Mouse (Mus musculus) midbrain, embryonic 14.5 days (tissue): ENCODE data around the gene Ngrn. TPM values are rescaled to one million over a fixed set of nuclear protein-coding genes. Genes with fewer than 3 reads are reported as not detected.

Experiments used
- ATAC-seq: fragments of 200-750 bp; cut with Nextera tagmentation; 2 replicates; pipeline ENCODE4 v1.8.0; 2017; ENCODE audit warnings: moderate number of reproducible peaks, moderate library complexity; ENCODE audit not compliant: low FRiP score, low TSS enrichment
- DNase-seq: peaks from one replicate; pipeline ENCODE4 v3.0.0-alpha.2; 2015
- H3K27ac ChIP-seq: fragments of 300-500 bp; sonication (generic); replicated peaks from 2 replicates; pipeline ENCODE4 v1.5.1; 2014; ENCODE audit warnings: mild to moderate bottlenecking, low read depth, low read length, moderate library complexity
- H3K27me3 ChIP-seq: fragments of 300-500 bp; sonication (generic); 2 replicates; pipeline ENCODE4 v1.6.1; 2014; ENCODE audit warnings: low read length, control low read depth, mixed read lengths; ENCODE audit not compliant: control insufficient read depth, insufficient read depth
- H3K36me3 ChIP-seq: fragments of 300-500 bp; sonication (generic); 2 replicates; pipeline ENCODE4 v1.6.1; 2014; ENCODE audit warnings: low read length, control low read depth; ENCODE audit not compliant: control insufficient read depth, insufficient read depth
- H3K4me1 ChIP-seq: fragments of 300-500 bp; sonication (generic); 2 replicates; pipeline ENCODE4 v1.6.1; 2014; ENCODE audit warnings: mild to moderate bottlenecking, antibody characterized with exemption, low read length, control low read depth; ENCODE audit not compliant: control insufficient read depth, insufficient read depth
- H3K4me2 ChIP-seq: fragments of 300-500 bp; sonication (generic); 2 replicates; pipeline ENCODE4 v1.6.1; 2014; ENCODE audit warnings: mild to moderate bottlenecking, low read length, moderate library complexity
- H3K4me3 ChIP-seq: fragments of 300-500 bp; sonication (generic); replicated peaks from 2 replicates; pipeline ENCODE4 v1.5.1; 2014; ENCODE audit warnings: low read depth, low read length
- H3K9ac ChIP-seq: fragments of 300-500 bp; sonication (generic); replicated peaks from 2 replicates; pipeline ENCODE4 v1.6.1; 2014; ENCODE audit warnings: mild to moderate bottlenecking, low read length, moderate library complexity
- H3K9me3 ChIP-seq: fragments of 300-500 bp; sonication (generic); 2 replicates; pipeline ENCODE4 v1.6.1; 2016; ENCODE audit warnings: low read length, control low read depth, mixed read lengths; ENCODE audit not compliant: control insufficient read depth
- WGBS: fragments of 180-500 bp; shearing (Covaris S2); extraction: QIAGEN DNeasy Blood & Tissue Kit; methylation state at CpG from one replicate; pipeline ENCODE4 v1.1.7; 2014; 5-methylcytosine and 5-hydroxymethylcytosine counted together
- polyA plus RNA-seq: library from polyadenylated mRNA; unstranded; fragments of >200 nt; fragmentation: Nextera tagmentation; extraction: Ambion mirVana; gene quantifications from 2 replicates; pipeline ENCODE4 v1.2.1, GENCODE M21; 2014

The Ngrn gene
- polyA plus RNA-seq, 1 experiment from 2014 or later, result 70.8 TPM

DNA sequence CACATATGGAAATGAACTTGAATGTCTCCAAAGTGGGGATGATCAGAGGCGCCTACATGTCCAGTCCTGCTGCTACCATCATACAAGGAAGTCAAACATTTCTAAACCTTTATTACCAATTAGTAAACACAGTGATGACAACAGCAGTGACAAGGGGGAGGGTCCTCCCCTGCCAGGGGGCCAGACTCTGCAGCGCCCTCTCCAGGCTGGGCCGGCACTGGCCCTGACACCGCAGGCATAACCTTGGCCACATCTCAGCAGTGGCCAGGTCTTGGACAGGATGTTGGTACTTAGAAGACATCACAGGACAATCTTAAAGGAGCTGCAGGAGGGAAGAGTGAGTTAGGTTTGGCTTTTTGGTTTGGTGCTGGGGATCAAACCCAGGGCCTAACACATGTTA is 34.0 kb upstream of the Ngrn start:
- ATAC-seq (no peak), DNase-seq (no peak)
- no peak overlapping the region for H3K9ac ChIP-seq
- H3K27me3 ChIP-seq, result no peaks in the 10 kb centered on the region
- no peak overlapping the region for H3K4me2 ChIP-seq
- peaks cover 50% of the 10 kb centered on the region for H3K36me3 ChIP-seq
- 97% methylated on average over 4 of the region's 4 CpGs for WGBS
- no peaks in the 10 kb centered on the region for H3K9me3 ChIP-seq
- H3K27ac ChIP-seq, result no peak overlapping the region
- 0 out of 2 replicates have a peak, but pooled peaks cover 4% of the 10 kb centered on the region for H3K4me1 ChIP-seq
- no peak overlapping the region for H3K4me3 ChIP-seq

DNA sequence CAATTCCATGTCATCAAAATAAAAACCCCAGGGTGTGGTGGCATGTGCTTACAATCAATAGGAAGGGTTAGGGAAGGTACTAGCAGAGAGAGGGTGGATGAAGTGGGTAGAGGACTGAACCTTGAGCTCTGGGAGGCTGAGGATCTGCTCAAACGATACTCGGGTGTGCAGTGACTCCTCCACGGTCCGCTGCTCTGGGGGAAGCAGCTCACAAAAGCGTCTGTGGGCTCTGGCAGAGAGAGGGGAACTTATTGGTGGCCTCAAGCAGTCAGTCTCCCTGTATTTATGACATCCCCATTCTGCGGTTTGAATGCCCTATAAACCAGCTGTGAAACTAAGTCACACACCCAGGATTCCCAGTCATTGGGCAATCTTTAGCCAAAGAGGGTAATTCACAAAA is 30.8 kb upstream of the Ngrn start:
- peaks cover 22% of the 10 kb centered on the region for H3K36me3 ChIP-seq
- H3K9me3 ChIP-seq, result no peaks in the 10 kb centered on the region
- no peak overlapping the region for H3K4me2 ChIP-seq
- no peak overlapping the region for H3K9ac ChIP-seq
- no peak overlapping the region for H3K27ac ChIP-seq
- H3K27me3 ChIP-seq, result no peaks in the 10 kb centered on the region
- ATAC-seq (no peak), DNase-seq (no peak)
- H3K4me3 ChIP-seq, result no peak overlapping the region
- H3K4me1 ChIP-seq, result peaks cover 17% of the 10 kb centered on the region; the same call in 1 of the 2 replicates
- 38% methylated on average over 6 of the region's 6 CpGs for WGBS

DNA sequence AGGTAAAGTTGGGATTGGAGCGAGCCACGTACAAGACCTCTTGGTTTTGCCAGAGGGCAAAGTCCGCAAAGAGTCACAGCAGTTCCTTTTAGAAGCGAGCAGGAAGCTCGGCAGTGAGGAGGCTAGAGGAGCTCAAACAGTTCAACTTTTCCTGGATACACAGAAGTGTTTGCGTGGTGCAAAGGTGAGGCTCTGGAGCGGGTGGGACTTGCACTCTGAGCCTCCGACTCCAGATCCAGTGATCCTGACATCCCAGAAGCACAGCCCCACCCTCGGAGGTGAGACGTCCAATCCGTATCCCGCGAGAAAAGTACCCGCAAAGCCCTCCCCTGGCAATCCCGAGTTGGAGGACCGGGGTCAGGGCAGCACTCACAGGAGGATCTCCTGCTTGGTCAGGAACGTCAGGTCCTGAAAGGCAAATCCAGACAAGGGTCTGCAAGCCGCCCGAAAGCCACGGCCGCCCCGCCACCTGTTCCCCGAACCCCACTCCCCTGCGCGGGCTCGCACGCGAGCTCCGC is 29.0 kb upstream of the Ngrn start:
- H3K27me3 ChIP-seq, result no peaks in the 10 kb centered on the region
- H3K27ac ChIP-seq, result no peak overlapping the region
- peak overlapping the region; percentile 62 for H3K9ac ChIP-seq
- DNase-seq (no peak), ATAC-seq (no peak; the same call in 1 of the 2 replicates)
- H3K36me3 ChIP-seq, result peaks cover 5% of the 10 kb centered on the region
- peak overlapping the region; percentile 71 for H3K4me3 ChIP-seq
- WGBS, result under 1% methylated on average over 29 of the region's 29 CpGs
- no peaks in the 10 kb centered on the region for H3K9me3 ChIP-seq
- H3K4me1 ChIP-seq, result peaks cover 17% of the 10 kb centered on the region; the same call in 1 of the 2 replicates
- H3K4me2 ChIP-seq, result peak overlapping the region; percentile 93

DNA sequence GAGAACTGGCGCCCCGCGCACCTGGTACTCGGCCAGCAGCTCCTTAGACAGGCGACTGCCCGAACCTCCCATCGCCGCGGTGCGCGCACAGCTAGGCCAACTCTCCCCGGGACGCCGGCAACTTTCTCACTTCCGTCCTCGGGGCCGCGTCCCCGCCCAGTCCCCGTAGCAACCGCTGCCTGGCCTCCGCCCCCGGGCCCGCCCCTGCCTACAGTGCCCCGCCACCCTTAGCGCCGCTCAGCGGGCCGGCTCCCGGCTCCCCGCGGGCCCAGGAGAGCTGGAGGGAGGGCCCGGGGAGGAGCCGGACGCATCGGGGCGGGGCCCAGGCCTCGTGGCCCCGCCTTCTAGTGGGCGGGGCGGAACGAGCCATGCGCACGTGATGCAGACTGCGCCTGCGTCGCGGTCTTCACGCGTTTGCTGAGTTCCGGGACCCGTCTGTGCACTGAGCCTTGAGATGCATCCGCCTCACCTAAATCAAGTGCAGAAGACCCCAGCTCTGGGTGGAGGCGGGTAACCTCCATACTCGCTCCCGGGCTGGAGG is 28.5 kb upstream of the Ngrn start, which contains the start of the genes Cib1 and Gdpgp1:
Gene Cib1, minus strand, starts transcription at position 325 of the 541 bp plus-strand sequence.
Gene Gdpgp1, plus strand, starts transcription at position 377 of the 541 bp plus-strand sequence.
- peak within 1 kb of the TSS; percentile 57; the same call in 1 of the 2 replicates for H3K27ac ChIP-seq
- ATAC-seq, result peak; percentile 95
- H3K4me2 ChIP-seq, result peak within 1 kb of the TSS; percentile 93
- peak within 1 kb of the TSS; percentile 62 for H3K9ac ChIP-seq
- H3K27me3 ChIP-seq, result no peaks in the 10 kb centered on the region
- peak within 1 kb of the TSS; percentile 71 for H3K4me3 ChIP-seq
- peak; percentile 99 for DNase-seq
- H3K4me1 ChIP-seq, result peaks cover 17% of the 10 kb centered on the region; the same call in 1 of the 2 replicates
- peaks cover under 1% of the 10 kb centered on the region; the same call in 1 of the 2 replicates for H3K36me3 ChIP-seq
- no peaks in the 10 kb centered on the region for H3K9me3 ChIP-seq
- WGBS, result 0% methylated on average over 56 of the region's 56 CpGs

DNA sequence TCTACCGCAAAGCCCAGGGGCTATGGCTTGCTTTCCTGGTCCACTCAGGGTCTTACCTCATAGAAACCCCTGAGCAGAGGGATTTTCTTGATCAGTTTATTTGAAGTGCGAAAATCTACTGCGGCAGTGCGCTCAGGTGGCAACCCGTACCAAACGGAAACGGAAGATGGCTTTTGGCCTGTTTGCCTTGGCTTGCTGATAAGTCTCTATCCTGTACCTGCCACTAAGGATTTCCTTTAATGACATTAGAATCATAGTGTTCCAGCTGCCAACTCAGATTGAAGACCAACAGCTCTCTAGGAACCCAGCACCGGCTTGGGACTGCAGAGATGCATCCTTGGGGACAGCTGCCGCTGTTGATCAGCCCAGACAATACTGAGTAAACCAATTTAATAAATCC is 27.2 kb upstream of the Ngrn start:
- no peak overlapping the region for H3K9ac ChIP-seq

DNA sequence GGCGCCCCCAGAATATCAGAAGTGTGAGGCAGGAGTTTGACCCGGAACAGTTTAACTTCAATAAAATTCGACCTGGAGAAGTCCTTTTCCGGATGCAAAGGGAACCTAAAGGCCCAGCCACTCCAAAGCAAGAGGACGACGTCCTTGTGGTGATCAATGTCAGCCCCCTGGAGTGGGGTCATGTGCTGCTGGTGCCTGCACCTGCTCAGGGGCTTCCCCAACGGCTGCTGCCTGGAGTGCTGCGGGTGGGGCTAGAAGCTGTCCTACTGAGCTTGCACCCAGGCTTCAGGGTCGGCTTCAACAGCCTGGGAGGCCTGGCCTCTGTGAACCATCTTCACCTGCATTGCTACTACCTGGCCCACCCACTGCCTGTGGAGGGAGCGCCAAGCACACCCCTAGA is 22.5 kb upstream of the Ngrn start:
- ATAC-seq (no peak), DNase-seq (no peak)
- H3K27ac ChIP-seq, result no peak overlapping the region
- no peak overlapping the region for H3K9ac ChIP-seq
- H3K9me3 ChIP-seq, result no peaks in the 10 kb centered on the region
- peaks cover 19% of the 10 kb centered on the region for H3K36me3 ChIP-seq
- 91% methylated on average over 10 of the region's 10 CpGs for WGBS
- H3K4me3 ChIP-seq, result no peak overlapping the region
- no peak overlapping the region for H3K4me2 ChIP-seq
- no peaks in the 10 kb centered on the region for H3K27me3 ChIP-seq
- peaks cover 7% of the 10 kb centered on the region; the same call in 1 of the 2 replicates for H3K4me1 ChIP-seq

More for the DNA sequence above, 27.2 kb upstream of the Ngrn start:
- H3K36me3 ChIP-seq, result peaks cover 8% of the 10 kb centered on the region
- ATAC-seq (no peak), DNase-seq (no peak)
- 66% methylated on average over 9 of the region's 9 CpGs for whole genome bisulfite sequencing
- H3K4me3 ChIP-seq, result peak overlapping the region; percentile 71; the same call in 1 of the 2 replicates
- peak overlapping the region; percentile 93 for H3K4me2 ChIP-seq
- no peaks in the 10 kb centered on the region for H3K9me3 ChIP-seq
- H3K27ac ChIP-seq, result no peak overlapping the region
- H3K4me1 ChIP-seq, result peaks cover 17% of the 10 kb centered on the region; the same call in 1 of the 2 replicates
- H3K27me3 ChIP-seq, result no peaks in the 10 kb centered on the region

DNA sequence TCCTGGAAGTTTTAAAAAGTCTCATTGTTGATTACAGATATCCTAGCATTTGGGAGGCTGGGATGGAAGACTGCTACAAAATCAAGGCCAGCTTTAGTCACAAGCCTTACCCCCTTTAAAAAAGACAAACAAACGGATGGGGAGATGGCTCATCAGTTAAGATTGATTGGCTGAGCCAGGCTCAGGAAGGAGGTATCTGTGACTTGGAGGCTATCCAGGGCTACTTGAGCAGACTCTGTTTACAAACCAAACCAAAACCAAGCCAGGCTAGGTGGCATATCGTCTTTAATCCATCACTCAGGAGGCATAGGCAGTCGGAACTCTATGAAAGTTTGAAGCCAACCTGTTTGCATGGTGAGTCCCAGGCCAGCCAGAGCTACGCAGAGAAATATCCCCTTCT is 19.4 kb upstream of the Ngrn start:
- Histone ChIP-seq H3K27ac (no peak overlapping the region), H3K4me1 (no peaks in the 10 kb centered on the region), H3K9me3 (no peaks in the 10 kb centered on the region), H3K36me3 (peaks cover 19% of the 10 kb centered on the region), H3K27me3 (no peaks in the 10 kb centered on the region), H3K4me3 (no peak overlapping the region), H3K4me2 (no peak overlapping the region), H3K9ac (no peak overlapping the region)
- ATAC-seq (no peak), DNase-seq (no peak)
- 93% methylated on average over 4 of the region's 4 CpGs for WGBS

DNA sequence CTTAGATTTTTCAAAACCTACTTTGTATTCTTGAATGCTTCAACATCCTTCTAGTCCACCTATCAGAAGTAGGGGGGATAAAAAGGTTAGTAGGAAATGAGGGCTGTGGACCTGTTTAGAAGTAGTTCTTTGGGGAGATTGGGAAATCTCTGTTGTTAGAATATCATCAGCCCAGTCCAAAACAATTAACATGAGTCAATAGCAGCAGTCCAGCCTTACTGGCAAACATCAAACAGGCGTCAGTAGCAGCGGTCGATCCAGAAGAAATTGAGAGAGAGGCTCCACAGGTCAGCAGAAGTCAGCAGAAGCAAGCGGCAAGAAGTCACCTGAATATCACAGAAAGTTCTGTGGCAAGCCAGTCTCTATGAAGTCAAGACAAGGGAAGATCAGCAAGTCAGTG is 16.2 kb upstream of the Ngrn start:
- no peak for DNase-seq
- no peaks in the 10 kb centered on the region for H3K4me1 ChIP-seq
- 96% methylated on average over 4 of the region's 4 CpGs for WGBS

More for the DNA sequence above, 16.2 kb upstream of the Ngrn start:
- Histone ChIP-seq H3K4me3 (no peak overlapping the region), H3K27me3 (no peaks in the 10 kb centered on the region), H3K36me3 (0 out of 2 replicates have a peak, but pooled peaks cover 4% of the 10 kb centered on the region), H3K4me2 (no peak overlapping the region), H3K9ac (no peak overlapping the region), H3K27ac (no peak overlapping the region), H3K9me3 (no peaks in the 10 kb centered on the region)
- no peak for ATAC-seq
